Mouse (Mus musculus): ENCODE data around the gene S100a2.

S100a2 gene

DNA sequence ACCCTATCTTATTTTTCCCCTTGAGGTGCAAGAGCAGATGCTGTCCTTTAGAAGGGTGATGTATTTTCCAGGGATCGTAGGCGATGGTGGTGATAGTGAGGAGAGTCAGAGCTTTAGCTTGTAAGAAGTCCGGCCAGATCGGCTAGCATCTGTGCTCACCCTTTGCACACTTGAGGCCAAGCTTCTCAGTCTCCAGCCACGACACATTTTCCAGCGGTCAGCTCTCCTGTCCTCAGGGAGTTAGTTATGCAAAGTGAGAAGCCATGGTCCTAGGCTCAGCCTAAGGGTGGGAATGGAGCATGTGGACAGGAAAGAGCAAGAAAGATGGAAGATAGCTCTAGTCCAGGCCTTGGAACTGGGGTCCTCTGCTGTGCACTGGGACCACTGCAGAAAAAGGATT, 6.8 kb downstream of the S100a2 start:
- DNase-seq (ENCODE audit: low spot score in 2 of 2): no peak

- no peak for DNase-seq (ENCODE audit: low spot score in 2 of 2)
Observed at GRCm38 (mm10) chr3:90597736-90598135, 7.7 kb downstream of the S100a2 start.

- DNase-seq (ENCODE audit: low spot score in 2 of 2): peak in 1 of 2 experiments; percentile 54
Observed at GRCm38 (mm10) chr3:90598212-90598611, 8.2 kb downstream of the S100a2 start.

- no peak for DNase-seq (ENCODE audit: low spot score in 2 of 2)
Observed at GRCm38 (mm10) chr3:90599401-90599800, 9.4 kb downstream of the S100a2 start.

- no peak for DNase-seq (ENCODE audit: low spot score in 2 of 2)
Observed at GRCm38 (mm10) chr3:90600036-90600435, 10.0 kb downstream of the S100a2 start.

DNA sequence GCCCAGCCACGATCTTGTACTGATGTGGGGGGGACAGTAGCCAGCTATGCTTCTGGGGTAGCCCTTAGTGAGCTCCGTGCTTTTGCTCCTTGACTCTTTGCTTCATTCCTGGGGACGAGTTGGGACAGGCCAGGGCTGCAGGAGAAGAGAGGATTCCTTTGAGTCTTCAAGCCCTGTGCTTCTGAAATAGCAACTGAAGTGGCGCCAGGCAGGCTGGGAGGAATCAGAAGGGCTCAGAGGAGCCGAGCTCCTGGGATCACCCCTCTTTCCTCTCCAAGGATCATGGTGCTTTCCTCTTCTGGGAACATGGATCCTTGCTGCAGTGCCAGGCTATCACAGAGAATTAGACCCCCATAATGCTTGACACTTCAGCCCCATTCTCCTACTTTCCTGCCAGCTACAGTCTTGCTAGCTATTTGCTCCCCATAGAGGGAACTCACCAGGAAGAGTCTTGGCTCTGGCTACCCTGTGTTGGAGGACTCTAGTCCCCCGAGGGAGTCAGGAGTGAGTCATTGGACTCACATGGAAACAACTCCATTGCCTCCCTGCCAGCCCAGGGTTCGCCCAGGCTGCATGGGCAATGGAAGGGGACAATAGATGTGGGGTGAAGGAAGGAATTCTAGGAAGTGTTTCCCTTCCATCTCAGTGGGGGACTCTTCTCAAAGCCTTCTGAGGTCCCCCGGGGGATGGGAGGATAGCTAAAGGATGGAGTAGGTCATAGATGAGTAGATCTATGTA, 10.6 kb downstream of the S100a2 start:
- no peak for DNase-seq (ENCODE audit: low spot score in 2 of 2)

GRCm38 (mm10) chr3:90601486-90602110, 11.6 kb downstream of the S100a2 start, which contains the start of gene Gm42674:
Gene Gm42674, plus strand, starts transcription at chr3:90601904.
- no peak for DNase-seq (ENCODE audit: low spot score in 2 of 2)

- no peak for DNase-seq (ENCODE audit: low spot score in 2 of 2)
Observed at GRCm38 (mm10) chr3:90603623-90604022, 13.6 kb downstream of the S100a2 start, which contains the start of gene S100a4. Gene S100a4, plus strand, starts transcription at chr3:90603771.

GRCm38 (mm10) chr3:90604416-90604815, 14.4 kb downstream of the S100a2 start:
- DNase-seq (ENCODE audit: low spot score in 2 of 2): peak in 1 of 2 experiments; percentile 51

GRCm38 (mm10) chr3:90605049-90605448, 15.0 kb downstream of the S100a2 start:
- no peak for DNase-seq (ENCODE audit: low spot score in 2 of 2)

DNA sequence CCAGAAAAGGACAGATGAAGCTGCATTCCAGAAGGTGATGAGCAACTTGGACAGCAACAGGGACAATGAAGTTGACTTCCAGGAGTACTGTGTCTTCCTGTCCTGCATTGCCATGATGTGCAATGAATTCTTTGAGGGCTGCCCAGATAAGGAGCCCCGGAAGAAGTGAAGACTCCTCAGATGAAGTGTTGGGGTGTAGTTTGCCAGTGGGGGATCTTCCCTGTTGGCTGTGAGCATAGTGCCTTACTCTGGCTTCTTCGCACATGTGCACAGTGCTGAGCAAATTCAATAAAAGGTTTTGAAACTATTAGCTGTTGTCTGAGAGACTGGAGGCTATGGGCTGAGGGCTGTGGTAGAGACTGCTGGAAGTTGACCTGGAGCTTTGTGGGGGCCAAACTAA, 15.7 kb downstream of the S100a2 start:
- no peak for DNase-seq (ENCODE audit: low spot score in 2 of 2)

- DNase-seq (ENCODE audit: low spot score in 2 of 2): no peak
Observed at GRCm38 (mm10) chr3:90606185-90606584, 16.1 kb downstream of the S100a2 start.

DNA sequence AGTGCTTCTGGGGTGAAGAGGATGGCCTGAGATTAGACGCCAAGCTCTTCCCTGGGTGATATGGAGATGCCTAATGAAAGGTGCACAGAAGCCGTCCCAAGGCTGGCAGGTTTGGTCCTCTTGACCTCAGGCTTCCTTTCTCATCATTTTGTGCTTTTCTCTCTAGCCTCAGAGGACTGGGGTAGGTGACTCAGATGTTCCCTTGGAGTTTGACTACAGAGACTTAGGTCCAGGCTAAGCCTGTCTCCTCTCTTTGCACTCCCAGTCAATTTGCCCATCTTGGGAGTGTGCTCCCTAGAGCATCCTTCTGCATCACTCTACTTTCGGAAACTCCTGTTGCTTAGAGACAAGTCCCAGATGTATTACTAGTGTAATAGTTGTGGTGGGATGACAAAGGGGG, 17.3 kb downstream of the S100a2 start:
- no peak for DNase-seq (ENCODE audit: low spot score in 2 of 2)

DNA sequence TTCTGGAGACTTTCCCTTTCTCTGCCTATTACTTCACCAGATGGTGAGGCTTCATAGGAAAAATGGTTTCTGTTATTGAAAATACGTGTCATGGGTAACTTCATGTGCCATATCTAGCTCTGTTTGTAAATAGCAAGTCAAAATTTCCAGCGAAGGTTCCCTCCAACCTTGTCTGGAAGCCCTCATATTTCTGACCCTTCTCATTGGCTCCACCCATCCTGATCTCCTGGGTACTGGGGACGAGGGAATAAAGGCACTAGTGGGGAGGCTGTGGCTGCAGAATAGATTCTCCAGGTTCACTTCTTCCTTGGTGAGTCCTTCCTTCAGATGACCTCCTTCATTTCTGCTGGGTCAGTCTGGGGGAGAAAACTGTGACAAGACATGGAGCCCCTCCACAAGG, 18.2 kb downstream of the S100a2 start, which contains the start of gene S100a5:
TSS of gene S100a5 (plus strand) at position 301 of the 400 bp plus-strand sequence.
- no peak for DNase-seq (ENCODE audit: low spot score in 2 of 2)

- no peak for DNase-seq (ENCODE audit: low spot score in 2 of 2)
Observed at GRCm38 (mm10) chr3:90609102-90609501, 19.1 kb downstream of the S100a2 start.

DNA sequence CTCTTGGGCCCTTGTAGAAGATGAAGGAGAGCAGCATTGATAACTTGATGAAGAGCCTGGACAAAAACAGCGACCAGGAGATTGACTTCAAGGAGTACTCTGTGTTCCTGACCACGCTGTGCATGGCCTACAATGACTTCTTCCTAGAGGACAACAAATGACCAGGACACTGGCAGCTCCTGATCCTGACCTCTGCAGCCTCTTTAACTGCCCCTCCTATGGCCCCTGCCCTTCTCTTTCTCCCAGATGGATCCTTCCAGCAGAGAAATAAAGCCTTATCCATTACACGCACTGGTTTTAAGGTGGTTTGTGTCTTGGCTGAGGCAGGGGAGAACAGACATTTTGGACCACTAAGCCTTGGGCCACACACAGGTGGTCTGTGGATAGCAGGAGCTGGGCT, 21.4 kb downstream of the S100a2 start:
- DNase-seq (ENCODE audit: low spot score in 2 of 2): no peak

- DNase-seq (ENCODE audit: low spot score in 2 of 2): no peak
Observed at GRCm38 (mm10) chr3:90612061-90612460, 22.0 kb downstream of the S100a2 start.

GRCm38 (mm10) chr3:90612728-90613291, 22.8 kb downstream of the S100a2 start, which contains the start of gene S100a6:
Gene S100a6, plus strand, starts transcription at chr3:90612882.
- DNase-seq (ENCODE audit: low spot score in 2 of 2): peak; percentile 76 to 82

DNA sequence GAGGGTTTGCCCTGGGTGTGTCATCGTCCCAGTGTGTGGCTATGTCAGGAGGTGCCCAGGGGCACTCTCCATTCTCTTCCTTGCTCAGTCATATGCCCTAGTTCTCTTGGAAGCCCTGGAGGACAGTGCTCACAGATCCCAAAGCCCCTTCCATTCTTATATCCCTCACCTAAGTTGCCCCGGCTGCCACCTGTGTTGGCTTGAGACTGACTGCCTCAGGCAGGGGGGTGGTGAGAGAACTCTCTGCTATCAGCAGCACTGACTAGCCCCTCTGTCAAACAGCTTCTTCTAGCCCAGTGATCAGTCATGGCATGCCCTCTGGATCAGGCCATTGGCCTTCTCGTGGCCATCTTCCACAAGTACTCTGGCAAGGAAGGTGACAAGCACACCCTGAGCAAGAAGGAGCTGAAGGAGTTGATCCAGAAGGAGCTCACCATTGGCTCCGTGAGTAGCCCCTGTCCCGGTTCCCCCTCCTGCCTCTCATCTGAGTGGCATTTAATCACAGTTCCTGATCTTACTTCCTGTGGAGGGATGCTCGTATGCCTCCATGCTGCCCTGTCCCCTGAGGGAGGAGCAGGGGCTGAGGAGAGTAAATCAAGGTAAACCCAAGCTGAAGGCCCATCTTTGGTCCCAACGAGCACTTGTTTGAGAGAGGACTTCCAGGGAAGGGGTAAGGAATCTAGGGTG, 23.6 kb downstream of the S100a2 start:
- peak in 1 of 2 experiments; percentile 11 for DNase-seq (ENCODE audit: low spot score in 2 of 2)

DNA sequence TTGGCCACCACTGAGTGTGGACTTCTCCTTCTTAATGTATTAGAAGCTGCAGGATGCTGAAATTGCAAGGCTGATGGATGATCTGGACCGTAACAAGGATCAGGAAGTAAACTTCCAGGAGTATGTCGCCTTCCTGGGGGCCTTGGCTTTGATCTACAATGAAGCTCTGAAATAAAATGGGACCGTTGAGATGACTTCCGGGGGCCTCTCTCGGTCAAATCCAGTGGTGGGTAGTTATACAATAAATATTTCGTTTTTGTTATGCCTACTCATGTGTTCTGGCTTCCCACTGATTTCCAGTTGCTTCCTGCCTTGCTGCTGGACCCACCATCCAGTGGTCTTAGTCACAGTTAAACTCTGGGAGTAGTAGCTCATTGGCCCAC, 24.1 kb downstream of the S100a2 start:
- DNase-seq (ENCODE audit: low spot score in 2 of 2): no peak

DNA sequence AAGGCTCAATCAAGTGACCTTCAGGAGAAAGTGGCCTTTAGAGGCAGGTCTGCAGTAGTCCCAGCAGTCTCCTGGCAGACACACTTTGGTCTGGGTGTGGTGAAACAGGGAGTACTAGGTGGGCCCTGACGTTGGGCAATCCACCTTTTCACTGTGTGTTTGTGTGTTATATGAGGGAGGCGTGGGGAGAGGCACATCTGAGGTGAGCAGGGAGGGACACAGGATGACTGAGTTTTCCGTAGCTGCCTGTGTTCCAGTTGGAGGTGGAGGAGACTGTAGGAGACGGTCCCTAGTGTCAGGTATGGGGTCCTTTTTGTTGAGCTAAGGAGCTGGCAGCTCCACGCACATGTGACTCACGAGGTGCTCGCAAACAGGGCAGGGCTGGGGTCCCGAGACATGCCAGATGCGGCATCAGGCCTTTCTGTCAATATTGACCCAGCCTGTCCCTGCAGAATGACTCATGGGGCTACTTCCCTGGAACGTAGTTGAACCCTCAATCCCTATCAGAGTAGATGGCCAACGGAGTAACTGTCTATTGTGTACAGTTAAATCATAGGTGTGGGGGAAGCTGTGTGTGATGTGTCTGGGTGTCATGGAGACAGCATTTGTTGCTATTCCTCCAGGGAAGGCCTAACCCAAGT, 24.7 kb downstream of the S100a2 start:
- DNase-seq (ENCODE audit: low spot score in 2 of 2): peak in 1 of 2 experiments; percentile 10

DNA sequence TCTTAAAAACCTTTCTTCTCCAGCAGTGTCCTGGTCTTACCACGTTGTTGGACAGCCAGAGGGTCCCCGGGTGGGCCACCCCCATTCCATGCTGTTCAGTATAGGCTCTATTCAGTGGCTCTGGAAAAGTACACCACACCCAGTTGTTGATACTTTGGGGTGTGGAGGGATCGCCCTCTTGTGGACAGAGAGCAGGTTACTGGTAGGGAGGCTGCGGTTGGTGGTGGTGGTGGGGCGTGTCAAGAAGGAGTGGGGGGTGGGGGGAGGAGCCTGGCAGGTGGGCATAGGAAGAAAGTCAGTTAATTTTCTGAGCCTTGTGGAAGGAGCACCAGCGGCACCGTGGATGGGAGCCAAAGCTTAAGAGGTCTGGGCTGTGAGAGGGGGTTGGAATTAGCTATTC, 25.4 kb downstream of the S100a2 start:
- DNase-seq (ENCODE audit: low spot score in 2 of 2): peak; percentile 65 to 79

Measured in spleen, postnatal 4 days (tissue).